Mouse (Mus musculus) effector memory CD4-positive, alpha-beta T cell, adult 5 months (primary cell): ENCODE data around the gene Tlr9. TPM values are rescaled to one million over a fixed set of nuclear protein-coding genes. Genes with fewer than 3 reads are reported as not detected.

ENCODE experiments used
- polyA plus RNA-seq: library from polyadenylated mRNA; unstranded; fragments of 100-300 nt; shearing (Covaris generic); gene quantifications from one replicate; pipeline ENCODE4 v1.2.1, GENCODE M21; 2017

The Tlr9 gene
- polyA plus RNA-seq, result not detected

DNA sequence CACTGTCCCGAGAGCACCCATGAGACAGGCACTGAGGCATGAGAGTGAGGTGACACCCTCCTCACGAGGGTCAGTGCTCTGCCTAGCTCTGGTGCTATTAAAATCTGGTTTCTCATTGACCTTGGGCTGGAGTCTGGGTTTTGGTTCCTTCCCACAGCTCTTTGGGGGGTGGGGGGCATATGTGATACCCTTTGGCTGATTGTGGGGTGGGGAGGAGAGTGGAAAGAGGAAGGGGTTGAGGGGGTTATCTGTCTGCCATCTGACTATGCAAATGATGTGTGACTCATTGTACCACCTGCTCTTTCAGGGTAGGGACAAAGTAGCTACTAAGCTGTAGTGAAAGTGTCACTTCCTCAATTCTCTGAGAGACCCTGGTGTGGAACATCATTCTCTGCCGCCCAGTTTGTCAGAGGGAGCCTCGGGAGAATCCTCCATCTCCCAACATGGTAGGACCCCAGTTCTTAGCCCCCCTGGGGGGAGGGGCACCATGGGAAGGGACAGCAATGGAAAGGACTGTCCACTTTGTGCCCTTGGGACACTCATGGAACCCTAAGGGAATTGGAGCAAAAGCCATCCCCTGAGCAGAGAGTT is at the start of gene Tlr9:
Gene Tlr9 (plus strand): TSS at position 338 of the 591 bp plus-strand sequence.

DNA sequence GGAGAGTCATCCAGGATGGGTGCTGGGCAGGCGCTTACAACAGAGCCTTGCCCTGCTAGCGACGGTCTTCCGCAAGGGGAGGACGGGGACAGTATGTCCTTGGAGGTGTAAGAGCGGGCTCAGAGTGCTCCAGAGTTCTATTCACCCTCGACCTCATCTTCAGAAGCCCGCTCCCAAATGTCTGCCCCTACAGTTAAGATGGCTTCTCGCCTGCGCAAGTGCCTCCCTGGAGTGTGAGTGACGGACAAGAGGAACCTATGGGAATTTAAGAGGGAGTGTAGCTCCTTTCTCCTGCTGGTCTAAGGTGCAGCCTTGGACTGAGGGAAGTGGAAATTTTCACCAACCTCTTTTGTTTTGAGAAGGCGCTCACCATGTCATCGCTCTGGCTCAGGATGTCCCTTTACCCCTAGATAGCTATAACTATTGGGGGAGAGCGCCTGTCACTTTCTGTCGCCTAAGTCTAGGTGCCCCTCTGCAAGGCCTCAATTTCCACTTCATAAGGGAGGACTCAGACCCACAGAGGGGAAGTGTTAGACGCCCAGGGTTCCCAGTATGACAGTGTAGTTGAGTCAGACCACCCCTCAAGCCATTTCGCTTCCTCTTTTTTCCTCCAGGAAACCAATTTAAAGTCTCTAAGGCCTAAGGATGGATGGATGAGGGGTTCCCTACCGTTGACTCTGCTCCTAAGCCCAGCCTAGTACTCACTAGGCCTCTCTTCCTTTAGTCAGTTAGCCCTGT is 22.7 kb upstream of the Tlr9 start, which contains the start of gene Ppm1m:
Gene Ppm1m (minus strand): TSS at position 212 of the 738 bp plus-strand sequence.

DNA sequence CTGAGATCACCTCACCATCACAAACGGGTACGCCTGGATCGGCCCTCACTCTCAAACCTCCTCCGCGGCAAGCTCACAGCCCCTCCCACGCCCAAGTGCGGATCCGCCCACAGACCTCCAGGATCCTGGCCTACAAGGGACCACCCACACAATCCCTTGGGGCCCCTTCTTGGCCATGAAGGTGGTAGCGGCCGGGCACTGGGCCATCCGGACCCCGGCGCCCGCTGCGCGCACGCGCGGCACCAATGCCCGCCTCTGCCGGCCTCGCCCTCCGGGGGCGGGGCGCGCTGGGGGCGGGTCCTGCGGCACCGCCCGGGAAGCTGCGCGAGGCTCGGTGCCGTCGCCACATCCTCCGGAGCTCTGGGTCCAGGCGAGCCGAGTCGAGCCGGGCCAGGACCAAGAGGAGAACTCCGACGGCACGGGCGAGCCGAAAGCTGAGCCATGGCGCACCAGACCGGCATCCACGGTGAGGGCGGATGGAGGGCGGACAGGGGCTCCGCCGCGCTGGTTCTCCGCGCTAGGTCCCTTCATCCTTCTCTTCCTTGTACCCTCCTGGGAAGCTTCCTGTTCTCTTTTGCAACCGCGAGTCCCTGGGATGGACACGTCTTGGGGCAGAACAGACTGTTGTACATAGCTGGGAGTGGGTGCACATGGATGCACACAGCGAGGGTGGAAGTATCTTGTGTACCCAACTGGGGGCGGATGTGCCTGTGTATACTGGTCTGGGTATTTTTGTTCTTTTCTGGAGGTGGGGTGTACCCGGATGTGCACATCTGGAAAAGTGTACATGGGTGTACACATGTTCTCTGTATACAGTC is 19.4 kb upstream of the Tlr9 start, which contains the start of gene Twf2:
Gene Twf2 (plus strand): TSS at position 290 of the 818 bp plus-strand sequence.

Other genes starting within 250 kb of the Tlr9 start
- not detected for gene Col6a4, start 125.8 kb upstream of the Tlr9 start, polyA plus RNA-seq
- 3.6 TPM for gene Glyctk, start 64.5 kb upstream of the Tlr9 start, polyA plus RNA-seq
- 52.4 TPM for gene Wdr82, start 51.7 kb upstream of the Tlr9 start, polyA plus RNA-seq
- 43.8 TPM for gene Ppm1m, start 22.9 kb upstream of the Tlr9 start, polyA plus RNA-seq
- 100 TPM for gene Twf2, start 19.5 kb upstream of the Tlr9 start, polyA plus RNA-seq
- gene Alas1, start 26.1 kb downstream of the Tlr9 start, polyA plus RNA-seq, result 24.7 TPM
- 4.0 TPM for gene Poc1a, start 58.5 kb downstream of the Tlr9 start, polyA plus RNA-seq
- gene Dusp7, start 146.0 kb downstream of the Tlr9 start, polyA plus RNA-seq, result 23.5 TPM
- 676 TPM for gene Rpl29, start 206.9 kb downstream of the Tlr9 start, polyA plus RNA-seq
- 21.0 TPM for gene Acy1, start 215.7 kb downstream of the Tlr9 start, polyA plus RNA-seq
- gene Abhd14b, start 224.9 kb downstream of the Tlr9 start, polyA plus RNA-seq, result 6.1 TPM
- gene Abhd14a, start 225.1 kb downstream of the Tlr9 start, polyA plus RNA-seq, result 17.2 TPM
- 11.5 TPM for gene Pcbp4, start 230.7 kb downstream of the Tlr9 start, polyA plus RNA-seq
- not detected for gene Gpr62, start 243.3 kb downstream of the Tlr9 start, polyA plus RNA-seq